Mouse (Mus musculus): Measurements from ENCODE around the gene Wnt10b.

GRCm38 (mm10) chr15:98768259-98768658 lies 9.7 kb downstream of the Wnt10b start:
- TF ChIP-seq POLR2A (IDR thresholded peaks at IDR 0.05; ENCODE audit: borderline replicate concordance, control insufficient read depth, low read depth, low read length) = no peak
- TF ChIP-seq CTCF (IDR thresholded peaks at IDR 0.05; ENCODE audit: control insufficient read depth, insufficient read depth, low read length) = no peak

Measured in bone marrow, adult 2 months (tissue).